Comparison of ENCODE assay signal across 8 mouse cellular contexts in genomic region chr10:84631182-84631581, GRCm38 (mm10). TPM values are rescaled to one million over a fixed set of nuclear protein-coding genes. Genes with fewer than 3 reads are reported as not detected.
DNase-seq lines count a peak whose midpoint lies in the region; ATAC-seq and TF ChIP-seq lines count a peak whose summit lies in the region.

No protein-coding gene starts in this region.

- peaks cover 36% of the 10 kb centered on the region for H3K36me3 ChIP-seq in forebrain, postnatal 0 days (ENCODE audit: insufficient read depth)
- no peaks in the 10 kb centered on the region for H3K36me3 ChIP-seq in forebrain, embryonic 16.5 days (ENCODE audit: control insufficient read depth, insufficient read depth)
- H3K36me3 ChIP-seq in neural tube, embryonic 15.5 days = peaks cover 45% of the 10 kb centered on the region

- peak; percentile 55 for TF ChIP-seq CTCF in forebrain, postnatal 0 days (IDR thresholded peaks at IDR 0.05; ENCODE audit: low read depth)

- H3K9me3 ChIP-seq in forebrain, postnatal 0 days (ENCODE audit: low read length) = no peaks in the 10 kb centered on the region
- no peaks in the 10 kb centered on the region for H3K9me3 ChIP-seq in forebrain, embryonic 16.5 days (ENCODE audit: control insufficient read depth, low read length)
- no peaks in the 10 kb centered on the region for H3K9me3 ChIP-seq in neural tube, embryonic 15.5 days (replicated peaks)

- no peaks in the 10 kb centered on the region for H3K27me3 ChIP-seq in forebrain, postnatal 0 days (ENCODE audit: insufficient read depth, low read length)
- no peaks in the 10 kb centered on the region for H3K27me3 ChIP-seq in forebrain, embryonic 16.5 days (replicated peaks; ENCODE audit: control insufficient read depth, insufficient read depth, low read length)
- H3K27me3 ChIP-seq in neural tube, embryonic 15.5 days (replicated peaks) = no peaks in the 10 kb centered on the region

- no peak overlapping the region for H3K27ac ChIP-seq in forebrain, postnatal 0 days (ENCODE audit: low read depth, low read length)
- no peak overlapping the region for H3K27ac ChIP-seq in forebrain, embryonic 16.5 days (ENCODE audit: low read length)
- H3K27ac ChIP-seq in neural tube, embryonic 15.5 days (replicated peaks) = no peak overlapping the region

- no peak for ATAC-seq in forebrain, postnatal 0 days
- ATAC-seq in forebrain, embryonic 16.5 days = no peak
- no peak for ATAC-seq in neural tube, embryonic 15.5 days (ENCODE audit: low FRiP score)

- H3K4me3 ChIP-seq in forebrain, postnatal 0 days (ENCODE audit: low read depth, low read length) = no peak overlapping the region
- no peak overlapping the region for H3K4me3 ChIP-seq in forebrain, embryonic 16.5 days (replicated peaks; ENCODE audit: low read length)
- no peak overlapping the region for H3K4me3 ChIP-seq in neural tube, embryonic 15.5 days (replicated peaks)

- peak; percentile 31 for DNase-seq in forebrain, postnatal 0 days
- peak; percentile 34 for DNase-seq in neural tube, embryonic 10.5 days (ENCODE audit: extremely low spot score, low spot score)
- DNase-seq in embryo, embryonic 10.5 days (ENCODE audit: low spot score) = peak; percentile 73
- DNase-seq in lung, postnatal 25 days (ENCODE audit: low spot score) = peak; percentile 22
- no peak for DNase-seq in layer of hippocampus, adult 8-10 months (ENCODE audit: low spot score in 2 of 2)
- DNase-seq in urinary bladder, postnatal 10 days (ENCODE audit: low spot score) = no peak

- 66% methylated on average over 5 of the region's 5 CpGs for WGBS in forebrain, postnatal 0 days
- WGBS in forebrain, embryonic 16.5 days = 67% methylated on average over 5 of the region's 5 CpGs
- 65% methylated on average over 5 of the region's 5 CpGs for WGBS in neural tube, embryonic 15.5 days

- no peak overlapping the region for H3K4me2 ChIP-seq in forebrain, postnatal 0 days (ENCODE audit: low read depth)
- H3K4me2 ChIP-seq in forebrain, embryonic 16.5 days (ENCODE audit: low read length) = no peak overlapping the region
- H3K4me2 ChIP-seq in neural tube, embryonic 15.5 days = no peak overlapping the region

- no peaks in the 10 kb centered on the region for H3K4me1 ChIP-seq in forebrain, postnatal 0 days (ENCODE audit: insufficient read depth)
- H3K4me1 ChIP-seq in forebrain, embryonic 16.5 days (replicated peaks; ENCODE audit: control insufficient read depth, insufficient read depth, low read length) = no peaks in the 10 kb centered on the region
- H3K4me1 ChIP-seq in neural tube, embryonic 15.5 days = no peaks in the 10 kb centered on the region

- H3K9ac ChIP-seq in forebrain, postnatal 0 days = no peak overlapping the region
- no peak overlapping the region for H3K9ac ChIP-seq in forebrain, embryonic 16.5 days (replicated peaks; ENCODE audit: low read depth, low read length)
- H3K9ac ChIP-seq in neural tube, embryonic 15.5 days (replicated peaks) = no peak overlapping the region

RNA-seq across cellular contexts. Expression of gene Polr3b, which starts 9.1 kb away (rescaled TPM):
- 13.6 and 17.1 TPM in 2 replicates for total RNA-seq in forebrain, postnatal 0 days (2014; rRNA removed)
- 5.9 and 8.8 TPM in 2 replicates for polyA plus RNA-seq in forebrain, postnatal 0 days (2015; fragmentation: Nextera tagmentation; extraction: Ambion mirVana)
- 15.7 and 16.7 TPM in 2 replicates for polyA plus RNA-seq in forebrain, embryonic 16.5 days (2015; fragmentation: Nextera tagmentation; extraction: Ambion mirVana)
- polyA plus RNA-seq in neural tube, embryonic 15.5 days (2015; fragmentation: Nextera tagmentation; extraction: Ambion mirVana) = 13.5 and 13.6 TPM in 2 replicates
- 10 to 100 TPM; 14.6 to 17.5 (median 15.9) TPM for total RNA-seq in layer of hippocampus, adult 8-10 months (2022)

RNA-seq across cellular contexts. Expression of gene Tcp11l2, which starts 54.8 kb away (rescaled TPM):
- 14.3 and 20.1 TPM in 2 replicates for total RNA-seq in forebrain, postnatal 0 days (2014; rRNA removed)
- 21.6 and 24.9 TPM in 2 replicates for polyA plus RNA-seq in forebrain, postnatal 0 days (2015; fragmentation: Nextera tagmentation; extraction: Ambion mirVana)
- 36.6 and 44.6 TPM in 2 replicates for polyA plus RNA-seq in forebrain, embryonic 16.5 days (2015; fragmentation: Nextera tagmentation; extraction: Ambion mirVana)
- polyA plus RNA-seq in neural tube, embryonic 15.5 days (2015; fragmentation: Nextera tagmentation; extraction: Ambion mirVana) = 27.5 and 27.8 TPM in 2 replicates
- total RNA-seq in layer of hippocampus, adult 8-10 months (2022) = 10 to 100 TPM; 22.0 to 31.3 (median 26.9) TPM

Comparison
In these comparisons a context has a peak if more than half of its experiments do, and no peak if none do; other contexts are left out.
1. DNase-seq: peak in forebrain, postnatal 0 days (single experiment), neural tube, embryonic 10.5 days (single experiment), embryo, embryonic 10.5 days (single experiment) and lung, postnatal 25 days (single experiment); none in layer of hippocampus, adult 8-10 months (0 of 2) and urinary bladder, postnatal 10 days (single experiment).